Mouse (Mus musculus): Measurements from ENCODE around the gene Irf4. TPM values are rescaled to one million over a fixed set of nuclear protein-coding genes. Genes with fewer than 3 reads are reported as not detected.

Irf4 gene
- polyA plus RNA-seq, 1 experiment = 6.6 TPM

- Histone ChIP-seq H3K4me3 (ENCODE audit: control insufficient read depth, insufficient read depth, low read length) (no peak overlapping the region), H3K27me3 (ENCODE audit: control insufficient read depth, insufficient read depth, low read length) (no peaks in the 10 kb centered on the region), H3K4me1 (replicated peaks; ENCODE audit: control insufficient read depth, insufficient read depth, low read length) (peaks cover 33% of the 10 kb centered on the region), H3K36me3 (ENCODE audit: control insufficient read depth, insufficient read depth, low read length) (no peaks in the 10 kb centered on the region), H3K27ac (ENCODE audit: control insufficient read depth, insufficient read depth, low read length) (no peak overlapping the region)
- DNase-seq = no peak
- 94% methylated on average over 4 of the region's 4 CpGs for WGBS
- TF ChIP-seq CTCF (IDR thresholded peaks at IDR 0.05; ENCODE audit: borderline replicate concordance, control insufficient read depth, extremely low read depth, insufficient read depth, low read length, poor library complexity) (no peak), POLR2A (IDR thresholded peaks at IDR 0.05; ENCODE audit: control insufficient read depth, extremely low read depth, insufficient read depth, low read length, poor library complexity) (no peak)
These were observed 38.9 kb downstream of the Irf4 start for GRCm38 (mm10) chr13:30787960-30788359.

- no peak for TF ChIP-seq CTCF (IDR thresholded peaks at IDR 0.05; ENCODE audit: borderline replicate concordance, control insufficient read depth, extremely low read depth, insufficient read depth, low read length, poor library complexity)
- no peak for TF ChIP-seq POLR2A (IDR thresholded peaks at IDR 0.05; ENCODE audit: control insufficient read depth, extremely low read depth, insufficient read depth, low read length, poor library complexity)
- no peak overlapping the region for H3K27ac ChIP-seq (ENCODE audit: control insufficient read depth, insufficient read depth, low read length)
- 75% methylated on average over 3 of the region's 3 CpGs for WGBS
These were observed 39.4 kb downstream of the Irf4 start for GRCm38 (mm10) chr13:30788421-30788820.

GRCm38 (mm10) chr13:30790016-30790415, 41.0 kb downstream of the Irf4 start:
- TF ChIP-seq POLR2A (IDR thresholded peaks at IDR 0.05; ENCODE audit: control insufficient read depth, extremely low read depth, insufficient read depth, low read length, poor library complexity) (no peak), CTCF (IDR thresholded peaks at IDR 0.05; ENCODE audit: borderline replicate concordance, control insufficient read depth, extremely low read depth, insufficient read depth, low read length, poor library complexity) (no peak)

More at GRCm38 (mm10) chr13:30788421-30788820, 39.4 kb downstream of the Irf4 start:
- Histone ChIP-seq H3K4me3 (ENCODE audit: control insufficient read depth, insufficient read depth, low read length) (no peak overlapping the region), H3K4me1 (replicated peaks; ENCODE audit: control insufficient read depth, insufficient read depth, low read length) (peaks cover 38% of the 10 kb centered on the region), H3K36me3 (ENCODE audit: control insufficient read depth, insufficient read depth, low read length) (no peaks in the 10 kb centered on the region), H3K27me3 (ENCODE audit: control insufficient read depth, insufficient read depth, low read length) (no peaks in the 10 kb centered on the region)
- DNase-seq = no peak

GRCm38 (mm10) chr13:30792308-30792707, 43.3 kb downstream of the Irf4 start:
- Histone ChIP-seq H3K4me3 (ENCODE audit: control insufficient read depth, insufficient read depth, low read length) (no peak overlapping the region), H3K27ac (ENCODE audit: control insufficient read depth, insufficient read depth, low read length) (peak overlapping the region; percentile 49; the same call in 1 of the 2 replicates), H3K27me3 (ENCODE audit: control insufficient read depth, insufficient read depth, low read length) (no peaks in the 10 kb centered on the region), H3K36me3 (ENCODE audit: control insufficient read depth, insufficient read depth, low read length) (no peaks in the 10 kb centered on the region), H3K4me1 (replicated peaks; ENCODE audit: control insufficient read depth, insufficient read depth, low read length) (peaks cover 24% of the 10 kb centered on the region)
- TF ChIP-seq POLR2A (IDR thresholded peaks at IDR 0.05; ENCODE audit: control insufficient read depth, extremely low read depth, insufficient read depth, low read length, poor library complexity) (no peak), CTCF (IDR thresholded peaks at IDR 0.05; ENCODE audit: borderline replicate concordance, control insufficient read depth, extremely low read depth, insufficient read depth, low read length, poor library complexity) (no peak)
- WGBS = 3% methylated on average over 9 of the region's 9 CpGs
- peak; percentile 55 for DNase-seq

More at GRCm38 (mm10) chr13:30790016-30790415, 41.0 kb downstream of the Irf4 start:
- Histone ChIP-seq H3K4me3 (ENCODE audit: control insufficient read depth, insufficient read depth, low read length) (no peak overlapping the region), H3K27me3 (ENCODE audit: control insufficient read depth, insufficient read depth, low read length) (no peaks in the 10 kb centered on the region), H3K4me1 (replicated peaks; ENCODE audit: control insufficient read depth, insufficient read depth, low read length) (peaks cover 41% of the 10 kb centered on the region), H3K27ac (ENCODE audit: control insufficient read depth, insufficient read depth, low read length) (no peak overlapping the region), H3K36me3 (ENCODE audit: control insufficient read depth, insufficient read depth, low read length) (no peaks in the 10 kb centered on the region)
- no peak for DNase-seq
- WGBS = 87% methylated on average over 5 of the region's 5 CpGs

- peaks cover 24% of the 10 kb centered on the region for H3K4me1 ChIP-seq (replicated peaks; ENCODE audit: control insufficient read depth, insufficient read depth, low read length)
- H3K27me3 ChIP-seq (ENCODE audit: control insufficient read depth, insufficient read depth, low read length) = no peaks in the 10 kb centered on the region
- H3K4me3 ChIP-seq (ENCODE audit: control insufficient read depth, insufficient read depth, low read length) = no peak overlapping the region
- H3K36me3 ChIP-seq (ENCODE audit: control insufficient read depth, insufficient read depth, low read length) = no peaks in the 10 kb centered on the region
- WGBS = 51% methylated on average over 3 of the region's 3 CpGs
- DNase-seq = no peak
- H3K27ac ChIP-seq (ENCODE audit: control insufficient read depth, insufficient read depth, low read length) = peak overlapping the region; percentile 49; the same call in 1 of the 2 replicates
- no peak for TF ChIP-seq CTCF (IDR thresholded peaks at IDR 0.05; ENCODE audit: borderline replicate concordance, control insufficient read depth, extremely low read depth, insufficient read depth, low read length, poor library complexity)
- TF ChIP-seq POLR2A (IDR thresholded peaks at IDR 0.05; ENCODE audit: control insufficient read depth, extremely low read depth, insufficient read depth, low read length, poor library complexity) = no peak
These were observed 43.7 kb downstream of the Irf4 start for GRCm38 (mm10) chr13:30792741-30793140.

GRCm38 (mm10) chr13:30793196-30793595, 44.2 kb downstream of the Irf4 start:
- H3K27ac ChIP-seq (ENCODE audit: control insufficient read depth, insufficient read depth, low read length) = no peak overlapping the region
- TF ChIP-seq POLR2A (IDR thresholded peaks at IDR 0.05; ENCODE audit: control insufficient read depth, extremely low read depth, insufficient read depth, low read length, poor library complexity) (no peak), CTCF (IDR thresholded peaks at IDR 0.05; ENCODE audit: borderline replicate concordance, control insufficient read depth, extremely low read depth, insufficient read depth, low read length, poor library complexity) (no peak)
- no peak overlapping the region for H3K4me3 ChIP-seq (ENCODE audit: control insufficient read depth, insufficient read depth, low read length)
- H3K27me3 ChIP-seq (ENCODE audit: control insufficient read depth, insufficient read depth, low read length) = no peaks in the 10 kb centered on the region
- H3K4me1 ChIP-seq (replicated peaks; ENCODE audit: control insufficient read depth, insufficient read depth, low read length) = peaks cover 24% of the 10 kb centered on the region
- no peak for DNase-seq
- no peaks in the 10 kb centered on the region for H3K36me3 ChIP-seq (ENCODE audit: control insufficient read depth, insufficient read depth, low read length)
- 91% methylated on average over 4 of the region's 4 CpGs for WGBS

- H3K4me3 ChIP-seq (ENCODE audit: control insufficient read depth, insufficient read depth, low read length) = no peak overlapping the region
- no peak for DNase-seq
- no peak overlapping the region for H3K27ac ChIP-seq (ENCODE audit: control insufficient read depth, insufficient read depth, low read length)
- TF ChIP-seq CTCF (IDR thresholded peaks at IDR 0.05; ENCODE audit: borderline replicate concordance, control insufficient read depth, extremely low read depth, insufficient read depth, low read length, poor library complexity) = no peak
- no peak for TF ChIP-seq POLR2A (IDR thresholded peaks at IDR 0.05; ENCODE audit: control insufficient read depth, extremely low read depth, insufficient read depth, low read length, poor library complexity)
- WGBS = 94% methylated on average over 5 of the region's 5 CpGs
- peaks cover 24% of the 10 kb centered on the region for H3K4me1 ChIP-seq (replicated peaks; ENCODE audit: control insufficient read depth, insufficient read depth, low read length)
- no peaks in the 10 kb centered on the region for H3K27me3 ChIP-seq (ENCODE audit: control insufficient read depth, insufficient read depth, low read length)
- no peaks in the 10 kb centered on the region for H3K36me3 ChIP-seq (ENCODE audit: control insufficient read depth, insufficient read depth, low read length)
These were observed 44.6 kb downstream of the Irf4 start for GRCm38 (mm10) chr13:30793616-30794015.

Data from thymus, adult 2 months (tissue).